Mouse (Mus musculus) megakaryocyte-erythroid progenitor cell, adult 5-6 weeks (primary cell): Measurements from ENCODE around the gene Mrpl43. TPM values are rescaled to one million over a fixed set of nuclear protein-coding genes. Genes with fewer than 3 reads are reported as not detected.
A peak's percentile ranks its signal among the peaks of the same experiment; 100 is the strongest.

ENCODE experiments used
- ATAC-seq: replicated peaks from 2 replicates; pipeline ENCODE4 v1.8.0; 2016; ENCODE audit warnings: mild to moderate bottlenecking, inconsistent platforms; ENCODE audit not compliant: severe bottlenecking, poor library complexity, low FRiP score, low TSS enrichment
- total RNA-seq, 2 experiments: library from RNA; stranded (forward) in 1 of 2; stranded (reverse) in 1 of 2; fragments of 200-1000, 215-1000 nt in 1 of 2; fragments of >200 nt in 1 of 2; fragmentation: Nextera tagmentation in 1 of 2; gene quantifications; 2 replicates each; pipeline ENCODE4 v1.2.3; 2014 to 2017

The Mrpl43 gene
- total RNA-seq, 2 experiments from 2014 or later, result 26.3 to 48.4 TPM

DNA sequence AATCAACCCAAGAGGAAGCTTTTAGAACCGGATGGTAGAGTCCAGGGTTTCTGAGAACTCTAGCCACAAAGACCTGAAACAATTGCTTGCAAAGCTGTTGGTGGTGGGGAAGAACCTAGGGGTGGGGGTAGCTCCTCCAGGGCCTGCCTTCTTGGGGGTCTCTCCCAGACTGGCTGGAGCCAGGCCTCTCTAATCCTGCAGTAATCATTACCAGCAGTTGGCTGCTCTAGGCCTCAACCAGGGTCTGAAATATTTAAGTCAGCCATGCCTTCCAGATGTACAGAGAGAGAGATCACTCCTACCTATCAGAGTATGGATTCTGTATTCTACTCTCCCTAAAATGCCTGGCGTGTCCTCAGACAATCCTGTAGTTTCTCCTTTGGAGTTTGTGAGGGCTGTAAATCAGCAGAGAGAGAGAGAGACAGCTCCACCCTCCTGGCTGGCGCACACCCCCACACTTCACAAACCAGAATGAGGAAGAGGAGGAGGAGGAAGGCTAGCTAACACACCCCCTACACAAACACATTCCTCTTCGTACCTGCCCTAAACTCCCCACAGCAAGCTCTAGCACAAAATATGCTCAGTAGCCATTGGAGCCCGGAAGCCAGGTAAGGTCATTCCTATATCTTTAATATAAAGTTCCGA lies 7.5 kb upstream of the Mrpl43 start:
- ATAC-seq, result no peak

DNA sequence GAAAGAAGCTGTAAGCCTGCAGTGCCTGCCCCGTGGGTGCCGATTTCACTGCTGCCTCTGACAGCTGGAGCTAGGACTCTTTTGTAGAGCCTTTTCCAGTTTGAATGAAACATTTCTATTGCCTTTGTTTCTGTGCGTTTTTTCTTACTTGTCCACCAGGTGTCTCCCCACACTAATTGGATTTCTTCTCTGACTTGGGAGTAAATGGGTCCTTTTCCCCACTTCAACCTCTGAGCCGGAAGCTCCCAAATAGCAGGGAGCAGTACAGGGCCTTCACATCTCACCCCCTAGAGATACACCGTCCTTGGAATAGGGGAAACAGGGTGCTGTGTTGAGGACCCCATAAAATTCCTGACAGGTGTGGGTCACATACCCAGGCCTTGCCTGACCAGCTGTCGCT lies 6.4 kb upstream of the Mrpl43 start:
- ATAC-seq, result no peak

DNA sequence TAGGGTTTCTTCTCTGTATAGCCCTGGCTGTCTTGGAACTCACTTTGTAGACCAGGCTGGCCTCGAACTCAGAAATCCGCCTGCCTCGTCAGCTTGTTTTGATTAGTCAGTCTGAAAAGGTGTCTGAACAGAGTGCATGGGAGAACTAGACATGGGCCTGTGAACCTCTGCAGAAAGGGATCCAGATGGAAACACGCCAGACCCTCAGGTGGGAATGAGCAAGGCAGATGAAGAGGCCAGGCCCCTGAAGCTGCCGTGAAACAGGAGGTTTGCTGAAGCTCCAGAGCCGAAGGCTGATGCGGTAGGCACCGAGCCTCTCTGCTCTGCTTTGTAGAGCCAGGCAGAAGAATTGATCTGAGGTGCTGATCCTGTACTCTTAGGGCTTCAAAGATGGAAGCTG lies 6.0 kb upstream of the Mrpl43 start:
- ATAC-seq, result no peak

DNA sequence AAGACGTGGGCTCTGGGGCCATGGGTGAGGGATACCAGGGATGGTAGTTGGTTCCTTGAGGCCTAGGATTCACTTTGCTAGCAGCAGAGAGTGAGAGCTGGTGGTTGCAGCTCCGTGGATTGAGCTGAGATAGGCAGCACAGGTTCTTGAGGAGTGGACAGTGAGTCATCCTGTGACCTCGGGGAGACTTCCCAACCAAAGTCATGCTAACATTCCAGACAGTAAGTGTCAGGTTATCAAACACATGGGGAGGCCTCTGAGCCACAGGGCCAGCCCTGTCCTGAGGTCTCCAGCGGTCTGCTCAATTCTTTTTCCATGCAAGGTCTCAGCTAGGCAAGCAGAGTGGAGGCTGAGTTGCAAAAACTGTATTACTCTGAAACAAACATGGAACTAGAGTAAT lies 4.4 kb upstream of the Mrpl43 start:
- no peak for ATAC-seq

DNA sequence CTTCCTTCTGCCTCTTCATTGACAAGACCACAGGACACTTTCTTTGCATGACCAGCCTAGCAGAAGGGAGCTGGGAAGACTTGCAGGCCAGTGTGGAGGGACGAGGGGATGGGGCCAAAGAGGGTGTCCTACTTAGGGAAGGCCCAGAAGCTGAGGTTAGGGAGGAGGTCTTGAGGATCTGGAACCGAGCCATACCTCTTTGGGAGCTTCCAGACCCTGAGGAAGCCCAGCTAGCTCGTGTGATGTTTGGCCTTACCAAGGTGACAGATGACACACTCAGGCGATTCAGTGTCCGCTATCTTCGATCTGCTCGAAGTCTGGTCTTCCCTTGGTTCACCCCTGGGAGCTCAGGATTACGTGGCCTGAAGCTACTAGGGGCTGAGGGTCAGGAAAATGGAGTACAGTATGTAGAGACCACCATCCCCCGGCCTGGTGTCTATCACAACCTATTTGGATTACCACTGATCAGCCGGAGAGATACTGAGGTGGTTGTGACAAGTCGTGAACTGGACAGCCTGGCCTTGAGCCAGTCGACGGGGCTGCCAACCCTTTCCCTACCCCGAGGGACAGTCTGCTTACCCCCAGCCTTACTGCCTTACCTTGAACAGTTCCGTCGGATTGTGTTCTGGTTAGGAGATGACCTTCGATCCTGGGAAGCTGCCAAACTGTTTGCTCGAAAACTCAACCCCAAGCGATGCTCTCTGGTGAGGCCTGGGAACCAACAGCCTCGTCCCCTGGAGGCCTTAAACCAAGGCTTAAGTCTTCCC lies 1.4 kb upstream of the Mrpl43 start:
- no peak for ATAC-seq

DNA sequence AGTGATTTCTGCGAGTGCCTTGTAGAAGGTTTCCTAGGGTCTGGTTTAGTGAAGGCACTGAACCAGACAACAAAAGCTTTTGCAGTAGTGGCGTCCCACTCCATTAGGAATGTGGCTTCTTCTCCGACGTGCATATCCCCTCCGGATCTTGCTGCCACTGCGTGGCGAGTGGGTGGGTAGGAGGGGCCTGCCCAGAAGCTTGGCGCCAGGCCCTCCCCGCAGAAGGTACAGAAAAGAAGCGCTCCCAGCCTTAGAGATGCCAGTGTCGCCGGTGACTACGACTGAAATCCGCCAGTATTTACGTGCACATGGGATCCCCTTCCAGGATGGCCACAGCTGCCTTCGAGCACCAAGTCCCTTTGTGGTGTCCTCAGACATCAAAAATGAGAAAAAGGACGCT lies 779 bp upstream of the Mrpl43 start:
- ATAC-seq, result no peak

DNA sequence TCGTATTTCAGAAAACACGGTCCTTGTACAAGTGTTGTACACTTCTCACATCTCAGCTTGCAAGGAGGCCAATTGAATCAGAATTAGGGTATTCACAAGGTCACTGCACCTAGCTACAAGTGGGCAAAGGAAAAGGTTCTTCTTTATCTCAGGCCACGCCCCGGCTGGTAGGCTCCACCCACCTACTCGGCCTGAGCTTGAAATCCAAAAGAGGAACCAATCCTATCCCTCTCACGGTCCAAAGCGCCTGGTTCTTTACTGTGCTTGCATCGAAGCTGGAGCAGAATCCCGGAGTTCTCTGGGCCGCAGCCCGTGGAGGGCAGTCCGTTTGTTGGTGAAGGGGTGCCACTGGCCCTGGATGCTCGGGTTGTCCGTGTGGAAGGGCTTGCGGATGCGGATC lies 798 bp downstream of the Mrpl43 start, which contains the start of gene Twnk:
TSS of gene Twnk (plus strand) at position 220 of the 400 bp plus-strand sequence.
- peak; percentile 64 for ATAC-seq

DNA sequence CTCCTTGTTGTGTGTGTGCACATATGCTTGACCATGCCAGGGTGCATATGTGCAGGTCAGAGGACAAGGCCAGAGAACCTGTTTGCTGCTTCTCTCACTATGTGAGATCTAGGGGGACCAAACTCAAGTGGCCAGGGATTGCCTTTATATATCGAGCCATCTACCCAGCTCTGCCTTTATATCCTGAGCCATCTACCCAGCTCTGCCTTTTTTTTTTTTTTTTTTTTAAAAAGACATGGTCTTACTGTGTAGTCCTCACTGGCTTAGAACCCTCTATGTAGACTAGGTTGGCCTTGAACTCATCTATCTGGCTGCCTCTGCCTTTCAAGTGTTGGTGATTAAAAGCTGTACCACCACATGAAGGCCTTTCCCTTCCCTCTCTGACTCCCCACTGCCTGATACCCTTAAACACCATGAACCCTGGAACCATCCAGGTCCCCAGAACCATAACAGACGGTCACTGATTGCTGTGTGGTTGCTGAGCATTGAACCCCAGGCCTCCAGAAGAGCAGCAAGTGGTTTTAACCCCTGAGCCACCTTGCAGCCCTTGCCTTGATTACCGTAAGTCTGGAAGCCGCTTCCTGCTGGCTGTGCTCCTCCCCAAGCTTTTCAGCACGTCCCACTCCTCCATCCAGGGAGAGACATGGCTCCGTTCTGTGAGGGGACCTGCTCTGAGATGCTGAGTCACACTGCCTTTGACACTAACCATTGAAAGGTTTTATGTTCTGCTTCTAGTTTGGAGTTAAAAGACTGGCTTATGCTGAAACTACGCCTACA lies 2.3 kb downstream of the Mrpl43 start:
- ATAC-seq, result no peak

DNA sequence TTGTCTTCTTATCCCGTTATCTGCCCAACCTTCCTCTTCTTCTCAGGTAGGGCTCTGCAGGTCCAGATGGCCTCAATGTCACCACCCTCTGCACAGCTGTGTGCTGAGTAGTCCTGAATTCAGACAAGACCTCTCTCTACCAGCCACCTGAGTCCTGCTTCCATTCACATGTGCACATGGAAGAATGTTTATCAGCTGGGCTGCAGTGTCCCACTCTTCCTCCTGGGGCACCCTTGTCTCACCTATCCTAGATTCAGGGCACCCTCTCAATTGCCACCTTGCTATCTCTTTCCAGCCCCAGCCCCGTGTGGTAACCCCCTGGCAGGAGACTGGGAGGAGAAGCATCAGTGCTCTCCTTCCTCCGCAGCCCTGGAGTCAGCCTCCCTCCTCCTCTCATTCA lies 3.9 kb downstream of the Mrpl43 start:
- no peak for ATAC-seq

DNA sequence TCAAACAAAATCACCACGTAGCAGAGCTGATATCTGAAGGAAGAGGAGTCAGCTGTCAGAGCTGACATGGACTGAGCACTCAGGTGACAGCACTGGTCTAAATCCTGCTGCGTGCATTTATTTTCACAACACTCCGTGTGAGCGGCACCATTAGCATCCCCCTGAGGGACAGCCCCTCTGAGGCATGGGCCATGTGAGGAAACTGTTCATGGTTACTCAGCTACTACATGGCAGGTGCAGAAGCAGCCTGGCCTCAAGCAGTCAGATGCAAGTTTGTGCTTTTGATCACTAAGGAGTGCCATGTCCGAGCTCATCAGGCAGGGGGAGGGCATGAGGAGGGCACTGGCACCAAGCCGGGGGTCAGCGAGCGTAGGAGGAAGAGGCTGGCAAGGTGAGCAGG lies 6.6 kb downstream of the Mrpl43 start:
- no peak for ATAC-seq

DNA sequence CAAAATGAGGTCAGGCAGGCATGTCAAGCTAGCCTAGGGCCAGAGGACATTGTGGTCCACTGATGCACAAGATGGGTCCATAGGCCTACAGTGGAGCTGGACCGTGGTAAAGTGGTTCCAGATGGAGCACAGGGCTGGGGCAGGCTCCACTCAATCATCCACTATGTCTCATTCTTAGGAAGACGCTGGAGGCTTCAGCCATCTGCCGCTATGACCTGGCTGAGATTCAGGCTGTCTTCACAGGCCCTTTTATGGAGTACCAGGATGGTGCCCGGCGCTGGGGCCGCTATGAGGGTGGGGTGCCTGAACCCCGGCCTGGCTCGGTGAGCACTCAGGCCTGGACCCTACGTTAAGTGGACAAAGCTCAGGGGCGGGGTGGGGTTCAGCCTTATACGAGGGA lies 8.5 kb downstream of the Mrpl43 start:
- no peak for ATAC-seq

DNA sequence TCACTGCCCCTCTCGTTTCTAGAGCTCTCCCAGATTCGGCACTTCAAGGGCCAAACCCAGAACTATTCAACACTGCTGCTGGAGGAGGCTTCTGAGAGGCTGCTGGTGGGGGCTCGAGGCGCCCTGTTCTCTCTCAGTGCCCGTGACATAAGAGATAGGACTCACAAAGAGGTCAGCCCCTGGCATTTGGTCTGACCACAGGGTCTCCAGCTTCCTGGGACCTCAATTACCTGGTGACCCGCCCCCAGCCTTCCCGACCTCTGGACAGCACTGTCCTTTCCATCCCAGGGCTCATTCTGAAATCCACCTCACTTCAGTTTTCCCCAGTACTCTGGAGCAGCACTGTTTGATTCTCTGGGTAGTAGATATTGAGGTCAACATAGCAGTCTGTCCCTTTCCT lies 13.5 kb downstream of the Mrpl43 start:
- ATAC-seq, result no peak

DNA sequence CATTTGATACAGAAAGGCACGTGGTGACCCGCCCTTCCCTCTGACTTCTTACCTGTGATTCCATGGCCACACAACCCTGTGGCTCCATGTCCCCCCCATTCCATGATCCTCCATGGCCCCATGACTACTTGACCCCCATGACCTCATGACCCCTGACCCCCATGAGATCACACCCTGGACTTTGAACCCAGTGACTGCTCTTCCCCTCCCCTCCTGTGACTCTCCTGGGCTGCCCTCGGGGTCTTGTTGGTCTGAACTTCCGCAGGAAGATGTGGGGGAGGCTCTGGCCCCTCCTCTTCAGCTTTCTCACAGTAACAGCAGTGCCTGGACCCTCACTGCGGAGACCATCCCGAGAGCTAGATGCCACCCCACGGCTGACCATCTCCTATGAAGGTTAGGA lies 14.0 kb downstream of the Mrpl43 start:
- ATAC-seq, result no peak

DNA sequence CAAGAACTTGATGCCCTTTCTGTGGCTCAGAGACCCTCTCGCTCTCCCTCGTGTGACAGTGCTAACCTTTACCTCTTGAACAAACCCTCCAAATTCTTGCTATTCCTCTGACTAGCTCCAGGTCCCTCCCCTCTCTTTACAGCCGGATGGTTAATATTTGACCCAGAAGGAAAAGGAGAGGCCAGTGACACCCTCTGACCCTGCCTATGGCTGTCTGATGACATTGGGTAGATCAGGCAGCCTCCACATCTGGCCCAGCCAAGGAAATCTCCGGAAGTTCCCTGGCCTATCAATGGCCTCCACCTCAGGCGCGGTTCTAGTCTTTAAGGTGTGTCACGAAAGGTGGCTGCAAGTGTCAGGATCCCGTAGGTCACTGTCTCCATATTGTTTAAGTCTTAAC lies 15.2 kb downstream of the Mrpl43 start:
- no peak for ATAC-seq

DNA sequence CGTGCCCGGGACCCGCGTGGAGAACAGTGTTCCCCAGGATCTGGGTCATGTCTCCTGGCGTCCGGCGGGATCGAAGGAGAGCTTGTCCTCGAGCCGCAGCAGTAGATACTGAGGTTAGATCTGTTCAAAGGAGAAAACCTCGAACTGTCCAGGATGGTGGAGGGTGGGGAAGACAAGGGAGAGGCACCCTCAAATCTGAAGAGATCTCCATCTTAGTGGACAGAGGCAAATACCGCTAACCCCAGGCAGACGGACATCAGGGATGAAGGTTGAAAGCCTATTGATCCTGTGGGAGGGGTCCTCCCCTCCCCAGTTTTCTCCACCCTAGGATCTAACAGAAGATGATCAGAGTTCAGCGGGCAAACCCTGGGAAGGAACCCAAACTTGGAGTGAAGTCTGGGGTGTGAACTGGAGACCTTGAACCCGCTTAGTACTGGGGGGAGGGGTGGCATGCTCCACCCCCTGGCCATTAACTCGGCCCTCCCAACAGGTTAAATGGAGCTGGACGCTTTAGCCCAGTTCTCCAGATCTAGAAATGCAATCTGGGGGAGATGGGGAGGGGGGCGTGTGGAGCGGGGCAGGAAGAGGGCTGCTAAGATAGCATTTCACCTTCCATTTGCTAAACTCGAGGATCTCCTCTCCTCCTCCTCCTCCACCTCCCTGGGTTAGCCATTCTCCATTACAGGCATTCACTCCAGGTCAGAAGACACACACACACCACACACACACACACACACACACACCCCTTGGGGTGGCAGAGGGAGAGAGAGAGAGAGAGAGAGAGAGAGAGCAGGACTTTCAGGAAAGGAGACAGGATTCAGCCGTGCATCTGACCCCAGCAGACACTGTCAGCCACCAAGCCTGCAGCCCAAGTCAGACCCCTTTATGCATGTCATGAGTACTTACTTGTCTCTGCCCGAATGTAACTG lies 16.4 kb downstream of the Mrpl43 start:
- no peak for ATAC-seq

DNA sequence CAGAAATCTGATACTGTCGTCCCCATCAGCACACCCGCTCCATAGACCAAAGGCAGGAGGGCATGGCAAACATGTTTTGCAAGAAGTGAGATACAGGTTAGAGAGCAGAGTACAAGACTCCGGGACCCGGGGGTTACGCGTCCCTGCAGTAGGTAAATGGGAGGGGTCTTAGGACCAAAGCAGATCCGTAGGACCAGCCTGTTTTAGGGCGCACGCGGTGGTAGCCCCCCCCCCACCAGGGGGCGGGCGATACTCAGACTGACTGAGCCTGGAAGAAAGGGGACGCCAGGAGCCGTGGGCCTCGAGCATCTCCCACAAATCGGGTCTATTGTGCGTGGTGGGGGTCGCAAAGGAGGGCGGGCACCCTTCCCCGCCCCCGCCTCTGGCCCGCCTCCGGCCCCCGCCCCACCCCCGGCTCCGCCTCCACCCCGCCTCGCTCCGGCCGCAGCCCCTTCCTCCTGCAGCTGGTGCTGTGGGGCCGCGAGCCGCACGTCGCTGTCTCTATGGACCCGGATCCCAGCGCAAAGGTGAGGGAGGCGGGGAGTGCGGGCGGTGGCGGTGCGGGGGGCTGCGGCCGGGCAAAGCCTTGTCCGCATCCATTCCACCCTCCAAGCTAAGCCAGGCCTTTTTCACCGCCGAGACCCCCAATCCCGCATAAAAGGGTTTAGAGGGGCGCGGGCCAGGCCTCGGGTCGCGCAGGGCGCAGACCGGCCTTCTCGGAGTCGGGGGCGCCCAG lies 17.2 kb downstream of the Mrpl43 start, which contains the start of gene Sema4g:
TSS of gene Sema4g (plus strand) at position 271 of the 736 bp plus-strand sequence.
- no peak for ATAC-seq

DNA sequence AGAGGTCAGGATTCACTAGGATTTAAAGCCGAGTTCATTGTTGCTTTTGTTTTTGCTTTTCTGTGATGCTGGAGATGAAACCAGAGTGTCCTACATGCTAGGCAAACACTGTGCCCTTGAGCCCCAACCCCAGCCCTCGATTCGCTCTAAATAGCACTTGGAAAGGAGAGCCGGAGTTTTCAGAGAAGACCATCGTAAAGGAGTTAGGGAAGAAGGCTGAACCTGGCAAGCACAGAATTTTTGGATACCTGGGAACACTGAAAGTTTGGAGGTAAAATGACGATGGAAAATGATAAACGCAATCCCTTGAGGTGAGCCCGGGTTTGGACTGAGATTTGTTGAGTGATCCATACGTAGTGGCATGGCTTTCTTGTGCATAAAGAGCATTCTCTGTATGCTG lies 17.9 kb downstream of the Mrpl43 start:
- no peak for ATAC-seq

DNA sequence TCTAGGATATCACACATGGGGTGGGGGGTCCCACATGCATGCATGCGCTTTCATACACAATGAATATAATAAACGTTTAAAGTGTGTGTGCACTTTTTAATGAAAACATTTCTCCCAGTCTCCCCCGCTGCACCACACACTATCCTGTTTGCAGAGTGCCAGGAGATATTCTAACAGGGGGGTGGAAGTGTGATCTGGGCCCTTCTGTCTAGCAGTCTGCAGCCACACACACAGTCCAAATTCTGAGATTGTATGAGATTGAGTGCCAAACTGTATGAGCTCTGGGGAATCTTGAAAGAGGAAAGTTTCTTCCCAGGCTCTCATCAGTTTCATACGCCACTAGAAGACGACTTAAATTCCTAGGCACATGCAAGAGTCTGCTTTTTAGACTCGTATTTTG lies 18.4 kb downstream of the Mrpl43 start:
- ATAC-seq, result no peak

DNA sequence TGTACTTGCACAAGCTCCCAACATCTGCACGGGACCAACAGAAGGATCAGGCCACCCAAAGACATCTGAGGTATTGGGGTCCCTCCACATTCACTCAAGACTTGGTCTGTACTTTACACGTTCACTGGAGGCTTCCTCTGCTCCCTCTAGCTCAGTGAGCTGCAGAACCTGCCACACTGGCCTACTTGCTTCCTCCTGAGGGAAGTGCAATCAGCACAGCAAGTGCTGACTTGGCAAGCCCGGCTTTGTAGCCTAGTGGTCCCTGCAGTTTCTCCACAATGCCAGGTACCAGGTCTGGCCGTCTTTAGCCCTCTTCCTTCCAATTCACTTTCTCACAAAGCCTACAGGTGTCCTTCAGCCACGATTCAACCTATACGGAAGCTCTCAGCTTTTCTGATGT lies 19.2 kb downstream of the Mrpl43 start:
- ATAC-seq, result no peak
